Mouse (Mus musculus): ENCODE measurements at regions not wholly inside any gene's neighbourhood (a gene's known extent, or its start where the extent isn't known, plus 50 kb on each side); places are given as distances from the start of the nearest gene placed in this dataset.

DNA sequence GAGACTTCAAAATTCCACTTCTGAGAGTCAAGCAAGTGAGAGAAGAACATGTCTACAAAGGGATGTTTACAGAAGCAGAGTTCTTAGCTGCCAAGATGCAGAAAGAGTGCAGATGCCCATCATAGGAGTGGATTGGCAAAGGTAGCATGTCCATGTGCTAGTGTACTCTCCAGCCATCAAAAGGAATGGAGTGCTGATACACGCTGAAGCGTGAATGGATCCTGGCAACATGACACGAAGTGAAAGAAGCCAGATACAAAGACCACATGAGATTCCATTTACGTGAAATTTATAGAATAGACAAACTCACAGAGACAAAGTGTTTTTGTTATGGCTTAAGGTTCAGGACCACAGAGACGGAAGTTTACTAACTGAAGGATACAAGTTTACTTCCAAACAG, 118.4 kb upstream of the Bmp4 start:
- TF ChIP-seq POLR2A (IDR thresholded peaks at IDR 0.05; ENCODE audit: low read depth, low read length): no peak
- no peak for TF ChIP-seq CTCF (IDR thresholded peaks at IDR 0.05; ENCODE audit: extremely low read depth, insufficient read depth, insufficient read length, insufficient replicate concordance)

Measured in spleen, adult 2 months (tissue).